Mouse (Mus musculus): Measurements from ENCODE around the gene Nbea.

The Nbea gene

GRCm38 (mm10) chr3:55754981-55755608, 428.4 kb downstream of the Nbea start:
- DNase-seq (ENCODE audit: low read depth in 2 of 2, low spot score in 2 of 2), result no peak

GRCm38 (mm10) chr3:55753872-55754271, 429.6 kb downstream of the Nbea start:
- DNase-seq (ENCODE audit: low read depth in 2 of 2, low spot score in 2 of 2), result no peak

- no peak for DNase-seq (ENCODE audit: low read depth in 2 of 2, low spot score in 2 of 2)
These were observed 430.9 kb downstream of the Nbea start for GRCm38 (mm10) chr3:55752558-55752957.

- DNase-seq (ENCODE audit: low read depth in 2 of 2, low spot score in 2 of 2), result no peak
These were observed 432.1 kb downstream of the Nbea start for GRCm38 (mm10) chr3:55751363-55751762.

- DNase-seq (ENCODE audit: low read depth in 2 of 2, low spot score in 2 of 2), result no peak
These were observed 432.9 kb downstream of the Nbea start for GRCm38 (mm10) chr3:55750445-55751065.

GRCm38 (mm10) chr3:55743885-55744284, 439.6 kb downstream of the Nbea start:
- DNase-seq (ENCODE audit: low read depth in 2 of 2, low spot score in 2 of 2), result no peak

- no peak for DNase-seq (ENCODE audit: low read depth in 2 of 2, low spot score in 2 of 2)
These were observed 440.8 kb downstream of the Nbea start for GRCm38 (mm10) chr3:55742654-55743053.

- no peak for DNase-seq (ENCODE audit: low read depth in 2 of 2, low spot score in 2 of 2)
These were observed 441.3 kb downstream of the Nbea start for GRCm38 (mm10) chr3:55742218-55742617.

- no peak for DNase-seq (ENCODE audit: low read depth in 2 of 2, low spot score in 2 of 2)
These were observed 442.1 kb downstream of the Nbea start for GRCm38 (mm10) chr3:55741428-55741827.

- DNase-seq (ENCODE audit: low read depth in 2 of 2, low spot score in 2 of 2), result no peak
These were observed 449.8 kb downstream of the Nbea start for GRCm38 (mm10) chr3:55733665-55734064.

- no peak for DNase-seq (ENCODE audit: low read depth in 2 of 2, low spot score in 2 of 2)
These were observed 453.0 kb downstream of the Nbea start for GRCm38 (mm10) chr3:55730549-55730948.

GRCm38 (mm10) chr3:55730142-55730541, 453.4 kb downstream of the Nbea start:
- no peak for DNase-seq (ENCODE audit: low read depth in 2 of 2, low spot score in 2 of 2)

- no peak for DNase-seq (ENCODE audit: low read depth in 2 of 2, low spot score in 2 of 2)
These were observed 469.2 kb downstream of the Nbea start for GRCm38 (mm10) chr3:55714260-55714659.

GRCm38 (mm10) chr3:55713856-55714255, 469.6 kb downstream of the Nbea start:
- no peak for DNase-seq (ENCODE audit: low read depth in 2 of 2, low spot score in 2 of 2)

GRCm38 (mm10) chr3:55710300-55710699, 473.2 kb downstream of the Nbea start:
- DNase-seq (ENCODE audit: low read depth in 2 of 2, low spot score in 2 of 2), result no peak

GRCm38 (mm10) chr3:55701632-55702031, 481.9 kb downstream of the Nbea start:
- no peak for DNase-seq (ENCODE audit: low read depth in 2 of 2, low spot score in 2 of 2)

- no peak for DNase-seq (ENCODE audit: low read depth in 2 of 2, low spot score in 2 of 2)
These were observed 486.3 kb downstream of the Nbea start for GRCm38 (mm10) chr3:55697174-55697573.

GRCm38 (mm10) chr3:55693073-55693472, 490.4 kb downstream of the Nbea start:
- no peak for DNase-seq (ENCODE audit: low read depth in 2 of 2, low spot score in 2 of 2)

GRCm38 (mm10) chr3:55688098-55688497, 495.4 kb downstream of the Nbea start:
- DNase-seq (ENCODE audit: low read depth in 2 of 2, low spot score in 2 of 2), result no peak

GRCm38 (mm10) chr3:55686993-55687392, 496.5 kb downstream of the Nbea start:
- no peak for DNase-seq (ENCODE audit: low read depth in 2 of 2, low spot score in 2 of 2)

- DNase-seq (ENCODE audit: low read depth in 2 of 2, low spot score in 2 of 2), result no peak
These were observed 497.9 kb downstream of the Nbea start for GRCm38 (mm10) chr3:55685627-55686026.

- DNase-seq (ENCODE audit: low read depth in 2 of 2, low spot score in 2 of 2), result no peak
These were observed 498.6 kb downstream of the Nbea start for GRCm38 (mm10) chr3:55684892-55685291.

GRCm38 (mm10) chr3:55677691-55678090, 505.8 kb downstream of the Nbea start:
- no peak for DNase-seq (ENCODE audit: low read depth in 2 of 2, low spot score in 2 of 2)
